Mouse (Mus musculus) G1E (cell line): ENCODE results near the gene Adam12.

Experiments used
- CTCF ChIP-seq: IDR thresholded peaks from 2 replicates; pipeline ENCODE4 v1.5.1; 2012; ENCODE audit warnings: low read depth, low read length, inconsistent platforms, mixed read lengths
- GATA1 ChIP-seq: IDR thresholded peaks from 2 replicates; pipeline ENCODE4 v1.6.1; 2012; ENCODE audit warnings: borderline replicate concordance, low read length, inconsistent platforms, mixed read lengths
- POLR2AphosphoS5 ChIP-seq: IDR thresholded peaks from 2 replicates; pipeline ENCODE4 v1.6.1; 2012; ENCODE audit warnings: low read depth, low read length, inconsistent platforms; ENCODE audit not compliant: insufficient replicate concordance
- TAL1 ChIP-seq: conservative IDR thresholded peaks from 2 replicates; pipeline ENCODE4 v1.6.1; 2012; ENCODE audit warnings: low read depth, low read length, inconsistent platforms, mixed read lengths

- TF ChIP-seq GATA1 (no peak), POLR2AphosphoS5 (no peak), CTCF (no peak), TAL1 (no peak)
Observed at GRCm38 (mm10) chr7:134227101-134227500, 4.8 kb downstream of the Adam12 start.
